Mouse (Mus musculus): Measurements from ENCODE around the gene Cep295. TPM values are rescaled to one million over a fixed set of nuclear protein-coding genes. Genes with fewer than 3 reads are reported as not detected.
"Not testable (repeated sequence)": the region's sequence is repeated elsewhere in the genome, so short reads cannot be mapped to it uniquely, and the experiment has no call there.

The Cep295 gene
- 10 to 100 TPM; 13.2 to 18.0 TPM for total RNA-seq (2021)
- long read RNA-seq, experiment 1, partial matches to known transcripts = 0 of 6 reads
- long read RNA-seq, experiment 1, other reads (novel, unspliced or antisense) = 6 of 6 reads
- long read RNA-seq, experiment 2, partial matches to known transcripts = 2 of 5 reads
- long read RNA-seq, experiment 2, other reads (novel, unspliced or antisense) = 3 of 5 reads

DNA sequence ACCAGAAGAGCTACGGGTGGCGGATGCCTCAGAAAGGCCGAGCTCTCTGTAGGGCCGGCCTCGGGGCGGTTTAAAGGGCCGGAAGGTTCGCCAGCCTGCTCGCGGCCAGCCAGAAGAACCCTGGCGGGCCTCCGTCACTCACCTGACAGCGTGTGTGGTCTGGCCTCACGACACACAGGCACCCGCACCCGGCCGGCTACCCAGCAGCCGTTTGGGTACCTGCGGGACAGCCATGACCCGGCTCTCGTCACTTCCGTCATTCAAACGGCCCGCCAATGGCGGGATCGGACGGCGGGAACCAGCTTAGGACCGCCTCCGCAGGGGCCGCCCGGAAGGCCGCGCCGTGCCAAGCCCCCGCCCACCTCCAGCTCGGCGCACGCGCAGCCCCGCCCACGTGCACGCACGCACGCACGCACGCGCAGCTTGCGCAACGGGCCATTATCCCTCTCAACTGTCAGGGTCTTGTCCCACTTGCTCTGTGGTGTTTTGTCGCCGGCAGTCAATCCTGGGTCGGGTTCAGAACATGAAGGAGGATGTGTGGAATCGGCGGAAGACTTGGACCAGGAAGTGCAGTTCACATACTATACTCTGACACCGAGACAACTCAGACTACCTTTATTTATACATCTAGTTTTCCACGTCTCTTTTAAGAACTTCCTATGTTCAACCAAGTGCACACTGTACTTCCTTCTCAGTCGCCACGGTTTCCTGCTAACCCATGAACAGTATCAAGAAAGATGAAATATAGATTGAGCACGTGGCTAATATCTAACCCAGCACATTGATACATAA is at the start of gene Cep295:
Gene Cep295 (minus strand): TSS at position 305 of the 792 bp plus-strand sequence.
- DNase-seq (ENCODE audit: low spot score in 2 of 2) = peak; percentile 97 to 98

DNA sequence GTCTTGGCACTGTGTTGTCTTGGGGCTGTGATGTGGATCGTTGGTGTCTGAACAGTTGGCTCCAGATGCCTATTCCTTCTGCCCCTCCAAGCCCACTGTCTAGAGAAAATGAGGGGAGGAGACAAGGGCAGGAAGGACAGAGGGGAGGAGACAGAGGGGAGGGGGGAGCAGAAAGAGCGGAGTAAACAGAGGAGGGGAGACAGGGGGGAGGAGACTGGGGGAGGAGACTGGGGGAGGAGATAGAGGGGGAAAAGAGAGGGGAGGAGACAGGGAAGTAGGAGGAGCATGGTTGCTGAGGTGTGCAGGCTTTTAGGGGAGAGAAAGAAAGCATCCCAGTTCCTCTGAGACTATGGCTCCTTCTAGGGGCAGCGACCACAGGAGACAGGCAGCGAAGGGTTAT is 40.0 kb upstream of the Cep295 start:
- no peak for DNase-seq (ENCODE audit: low spot score in 2 of 2)

DNA sequence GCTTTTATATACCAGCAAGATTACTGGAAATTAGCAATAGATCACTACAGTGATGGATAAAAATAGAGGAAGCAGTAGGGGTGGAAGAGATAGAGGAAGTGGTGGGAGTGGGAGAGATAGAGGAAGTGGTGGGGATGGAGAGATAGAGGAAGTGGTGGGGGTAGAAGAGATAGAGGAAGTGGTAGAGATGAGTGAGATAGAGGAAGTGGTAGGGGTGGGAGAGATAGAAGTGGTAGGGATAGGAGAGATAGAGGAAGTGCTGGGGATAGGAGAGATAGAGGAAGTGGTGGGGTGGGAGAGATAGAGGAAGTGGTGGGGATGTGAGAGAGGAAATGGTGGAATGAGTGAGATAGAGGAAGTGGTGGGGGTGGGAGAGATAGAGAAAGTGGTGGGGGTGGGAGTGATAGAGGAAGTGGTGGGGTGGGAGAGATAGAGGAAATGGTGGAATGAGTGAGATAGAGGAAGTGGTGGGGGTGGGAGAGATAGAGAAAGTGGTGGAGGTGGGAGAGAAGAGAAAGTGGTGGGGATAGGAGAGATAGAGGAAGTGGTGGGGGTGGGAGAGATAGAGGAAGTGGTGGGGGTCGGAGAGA is 37.9 kb upstream of the Cep295 start:
- no peak for DNase-seq (ENCODE audit: low spot score in 2 of 2)

DNA sequence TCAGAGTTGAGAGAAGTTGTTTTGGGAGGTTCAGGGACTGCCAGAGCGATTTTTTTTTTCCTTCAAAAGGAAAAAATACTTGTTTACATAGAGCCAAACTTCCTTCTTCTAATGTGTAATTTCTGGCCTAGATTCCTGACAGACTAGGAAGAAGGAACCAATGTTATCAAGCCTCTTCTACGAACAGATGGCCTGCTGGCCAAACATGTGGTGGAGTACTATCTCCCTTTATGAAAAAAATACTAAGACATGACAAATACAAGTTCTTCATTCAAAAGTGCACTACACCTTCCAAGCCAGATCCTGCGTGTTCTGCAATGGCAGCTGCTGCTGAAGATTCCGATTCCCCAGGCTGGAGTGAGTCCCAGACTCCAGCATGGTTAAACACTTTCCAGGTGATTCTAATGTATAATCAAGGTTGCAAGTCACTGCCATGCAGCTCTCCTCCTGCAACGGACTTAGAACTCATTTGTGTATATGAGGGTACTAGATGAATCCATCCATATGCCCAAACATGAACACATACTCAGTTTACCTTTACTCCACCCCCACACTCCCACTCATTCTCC is 29.6 kb upstream of the Cep295 start:
- DNase-seq (ENCODE audit: low spot score in 2 of 2) = no peak

DNA sequence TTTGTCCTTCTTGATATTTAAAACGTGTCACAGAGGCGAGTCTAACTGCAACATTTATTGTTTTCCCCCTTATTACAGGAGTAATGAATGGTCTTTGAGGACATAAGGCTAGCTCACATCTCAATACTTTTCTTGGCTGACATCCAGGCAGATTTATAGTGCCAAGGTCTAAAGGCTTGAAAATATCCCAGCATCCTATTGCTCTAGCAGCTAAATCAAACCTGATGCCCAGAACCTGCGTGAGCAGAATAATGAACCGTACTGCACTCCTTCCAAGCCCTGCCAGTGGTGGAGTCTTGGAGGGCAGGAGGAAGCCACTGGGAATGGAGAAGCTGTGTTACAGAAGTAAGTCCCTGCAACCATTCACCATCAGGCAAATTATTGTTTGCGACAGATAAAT is 26.7 kb upstream of the Cep295 start:
- no peak for DNase-seq (ENCODE audit: low spot score in 2 of 2)

DNA sequence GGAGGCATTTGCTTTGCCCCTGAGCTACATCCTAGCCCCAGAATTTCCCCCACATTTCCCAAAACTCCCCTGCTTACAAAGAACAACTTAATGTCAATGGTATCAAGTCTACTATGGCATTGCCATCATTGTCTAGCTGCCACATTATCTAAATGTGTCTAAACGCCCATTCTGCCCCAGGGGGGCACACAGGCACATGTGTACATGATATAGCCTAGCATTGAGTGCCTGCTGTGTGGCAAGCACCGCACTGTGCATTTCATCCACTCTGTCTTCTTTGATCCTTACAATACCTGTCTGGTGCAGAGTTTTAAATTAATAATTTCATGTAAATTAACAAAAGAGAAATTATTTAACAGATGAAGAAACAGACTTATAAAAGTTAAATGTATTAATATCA is 8.7 kb upstream of the Cep295 start:
- no peak for DNase-seq (ENCODE audit: low spot score in 2 of 2)

DNA sequence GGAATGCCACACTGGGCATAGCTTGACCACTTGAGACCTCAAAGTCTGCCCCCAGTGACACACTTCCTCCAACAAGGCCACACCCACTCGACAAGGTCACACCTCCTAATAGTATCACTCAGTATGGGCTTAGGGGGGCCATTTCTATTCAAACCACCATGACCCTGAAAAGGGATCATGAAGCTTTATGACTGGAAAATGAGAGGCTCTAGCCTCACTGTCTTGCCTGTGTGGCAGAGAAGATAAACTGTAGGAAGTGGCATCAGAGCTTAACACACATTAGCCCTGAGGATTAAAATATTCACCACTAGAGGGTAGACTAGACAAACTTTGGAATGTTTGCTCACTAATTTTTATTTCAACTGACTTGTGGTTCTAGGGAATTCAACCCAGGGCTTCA is 8.3 kb upstream of the Cep295 start:
- no peak for DNase-seq (ENCODE audit: low spot score in 2 of 2)

DNA sequence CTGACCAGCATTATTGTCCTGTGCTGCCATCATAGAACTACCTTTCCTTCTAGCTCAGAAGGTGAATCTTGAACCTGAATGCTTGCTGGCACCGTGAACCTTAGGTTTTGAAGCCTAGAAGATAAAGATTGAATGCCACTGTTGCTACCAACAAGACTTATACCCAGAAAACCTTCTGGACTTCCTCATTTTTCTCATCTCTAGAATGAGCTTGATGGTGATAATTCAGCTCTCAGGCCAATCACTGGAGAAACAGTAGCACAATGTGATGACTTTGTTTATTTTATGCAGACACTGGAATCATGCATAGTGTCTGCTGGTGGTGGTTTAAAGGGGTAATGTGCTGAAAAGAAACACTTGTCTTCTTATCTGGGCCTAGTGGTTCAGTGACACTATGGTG is 7.3 kb upstream of the Cep295 start:
- no peak for DNase-seq (ENCODE audit: low spot score in 2 of 2)

DNA sequence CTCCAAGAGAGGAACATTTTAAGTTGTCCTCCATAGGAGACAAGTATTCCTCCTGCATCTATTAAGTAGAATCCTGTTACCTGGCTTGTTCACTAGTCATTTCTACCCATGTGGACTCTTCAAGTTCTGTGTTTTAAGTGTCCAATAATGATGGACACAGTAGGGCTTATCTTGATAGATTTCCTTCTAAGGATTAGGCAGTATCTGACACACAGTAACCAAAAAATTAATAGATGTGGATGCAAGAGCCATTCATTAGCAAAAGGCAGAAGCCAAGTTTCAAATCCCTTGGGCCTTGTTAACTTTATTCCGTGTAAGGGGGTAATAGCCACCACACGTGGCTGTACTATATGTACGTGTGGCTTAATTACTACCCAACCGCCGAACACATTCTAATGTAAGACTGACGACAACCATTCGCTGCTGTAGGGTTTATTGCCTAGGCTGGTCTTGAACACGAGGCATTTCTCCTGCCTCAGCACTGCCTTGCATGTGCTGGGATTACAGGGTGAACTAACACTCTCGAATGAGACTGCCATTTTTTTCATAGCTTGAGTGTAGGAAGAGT is 588 bp downstream of the Cep295 start:
- no peak for DNase-seq (ENCODE audit: low spot score in 2 of 2)

DNA sequence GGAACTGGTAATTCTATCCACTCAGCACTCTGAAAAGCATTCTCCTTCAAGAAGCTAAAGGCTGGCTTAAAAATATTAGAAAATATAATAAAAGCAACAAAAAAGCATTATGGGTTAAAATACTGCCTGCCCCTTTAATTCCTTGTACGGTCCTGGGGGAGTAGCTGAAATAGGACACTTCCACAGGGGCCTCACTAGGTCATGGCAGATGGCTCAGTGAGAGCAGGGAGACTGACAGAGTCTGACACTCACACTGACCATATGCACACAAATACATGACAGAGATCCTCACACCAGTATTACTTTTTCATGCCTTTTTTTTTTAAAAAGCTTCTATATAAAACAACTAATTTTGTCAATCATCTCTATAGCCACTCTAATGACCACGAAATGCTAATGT is 7.7 kb downstream of the Cep295 start:
- no peak for DNase-seq (ENCODE audit: low spot score in 2 of 2)

DNA sequence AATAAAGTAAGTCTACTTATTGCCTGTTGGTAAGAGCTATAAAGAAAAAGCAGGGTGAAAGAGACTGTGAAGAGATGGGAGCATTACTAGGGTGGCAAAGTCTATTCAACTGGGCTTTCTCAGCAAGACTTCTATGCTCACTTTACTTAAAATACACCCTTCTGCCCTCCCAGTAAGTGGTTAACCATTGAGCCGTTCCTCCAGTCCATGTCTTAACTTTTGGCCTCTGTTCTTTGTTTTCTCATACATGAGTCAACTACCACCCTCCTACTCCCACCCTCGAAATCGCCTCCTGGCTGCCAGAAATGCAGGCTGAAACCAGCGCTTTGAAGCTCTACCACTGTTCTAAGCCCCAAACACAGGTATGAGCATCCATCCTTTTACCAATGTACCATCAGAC is 19.8 kb downstream of the Cep295 start:
- no peak for DNase-seq (ENCODE audit: low spot score in 2 of 2)

DNA sequence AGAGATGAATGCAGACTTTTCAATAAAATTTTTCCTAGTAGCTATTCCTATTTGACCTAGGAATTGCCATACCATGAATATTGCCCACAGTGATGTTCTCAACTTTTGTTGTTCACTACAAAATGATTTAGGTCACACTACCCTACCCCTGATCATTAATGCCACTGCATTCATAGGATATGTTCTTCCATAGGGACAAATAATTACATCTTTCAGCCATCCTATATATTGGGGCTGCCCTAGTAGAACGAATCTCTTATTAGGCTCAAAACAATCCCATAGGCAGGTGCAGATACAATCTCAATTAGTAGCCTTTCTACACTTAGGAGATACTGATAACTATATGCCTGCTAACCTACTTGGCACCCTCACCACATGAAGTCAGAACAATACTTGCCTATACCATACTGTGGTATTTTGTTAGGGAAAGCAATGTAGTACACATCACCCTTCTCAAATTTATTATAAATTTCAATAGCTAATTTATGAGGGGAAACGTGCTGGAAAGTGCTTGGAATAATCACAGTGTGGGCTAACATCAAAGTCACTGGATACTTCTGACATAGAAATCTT is 39.3 kb downstream of the Cep295 start:
- no peak for DNase-seq (ENCODE audit: low spot score in 2 of 2)

DNA sequence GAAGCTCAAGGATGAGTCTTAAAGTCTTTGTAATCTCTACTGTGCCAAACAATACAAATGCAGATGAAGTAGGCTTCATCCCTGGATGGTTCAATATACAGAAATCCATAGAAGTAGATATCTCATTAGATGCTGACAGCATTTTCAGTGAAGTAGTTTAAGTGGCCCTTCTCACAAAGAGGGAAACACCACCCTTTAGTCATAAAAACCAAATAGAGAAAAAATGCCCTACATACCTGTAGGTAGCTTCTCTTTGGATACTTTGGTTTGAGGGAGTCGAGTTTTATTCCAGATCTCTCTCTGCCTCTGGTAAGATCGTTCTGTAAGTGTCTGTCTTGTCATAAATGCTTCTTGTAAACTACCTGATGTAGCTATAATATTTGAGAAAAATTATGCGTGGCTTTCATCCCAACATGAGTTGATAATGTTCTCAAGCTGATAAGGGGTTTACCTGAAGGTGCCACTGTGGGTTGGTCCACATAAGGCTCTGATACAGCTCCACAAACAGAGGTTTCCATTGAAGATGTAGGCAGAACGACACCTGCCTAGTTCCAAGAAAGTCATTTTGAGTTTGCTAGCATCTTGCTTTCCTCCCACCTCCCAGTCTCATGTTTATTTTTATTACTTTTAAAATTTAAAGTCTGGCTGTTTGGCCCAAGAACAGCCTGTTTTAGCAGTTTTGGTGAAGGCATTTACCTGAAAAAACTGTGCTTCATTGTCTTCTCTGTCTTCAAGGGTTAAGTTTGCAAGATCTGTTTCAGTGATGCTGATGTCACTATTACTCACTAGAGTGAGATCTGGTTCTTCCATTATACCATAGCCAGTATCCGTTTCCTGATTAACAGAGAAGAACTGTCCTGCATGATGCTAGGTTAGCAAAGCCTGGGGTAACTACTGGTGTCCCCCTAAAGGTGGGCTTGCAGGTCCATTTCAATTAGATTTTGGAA is 40.1 kb downstream of the Cep295 start:
- no peak for DNase-seq (ENCODE audit: low spot score in 2 of 2)

DNA sequence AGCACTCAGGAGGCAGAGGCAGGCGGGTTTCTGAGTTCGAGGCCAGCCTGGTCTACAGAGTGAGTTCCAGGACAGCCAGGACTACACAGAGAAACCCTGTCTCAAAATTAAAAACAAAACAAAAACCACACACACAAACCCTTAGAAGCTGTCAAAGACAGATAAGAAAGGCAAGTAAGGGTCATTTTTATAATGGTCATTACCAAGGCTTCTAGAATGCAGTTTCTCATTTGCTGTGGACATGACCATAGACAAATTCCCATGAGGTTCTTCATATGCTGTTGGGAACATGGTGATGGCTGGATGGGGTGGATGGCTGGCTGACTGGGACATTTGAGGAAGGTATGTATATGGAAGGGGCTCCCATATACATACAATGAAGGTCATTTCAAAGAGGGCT is 41.3 kb downstream of the Cep295 start:
- DNase-seq (ENCODE audit: low spot score in 2 of 2) = not testable (repeated sequence)

DNA sequence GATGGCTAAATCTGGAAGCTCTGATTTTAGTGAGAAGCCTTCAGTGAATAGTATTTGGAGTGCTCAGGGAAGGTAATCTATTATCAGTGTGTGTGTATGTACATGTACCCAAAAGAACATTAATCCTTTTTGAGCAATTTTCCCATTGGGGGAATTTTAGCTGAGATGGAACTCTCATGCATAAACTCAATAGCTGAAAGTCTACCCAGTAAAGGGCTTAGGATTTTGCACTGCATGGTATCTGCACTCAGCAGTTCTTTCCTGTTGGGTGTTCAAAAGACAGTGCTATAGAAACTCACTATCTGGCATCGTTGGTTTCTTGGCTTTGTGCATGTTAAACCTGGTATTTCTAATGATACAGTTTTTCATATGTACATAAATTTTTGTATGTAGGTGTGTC is 43.0 kb downstream of the Cep295 start:
- DNase-seq (ENCODE audit: low spot score in 2 of 2) = no peak

DNA sequence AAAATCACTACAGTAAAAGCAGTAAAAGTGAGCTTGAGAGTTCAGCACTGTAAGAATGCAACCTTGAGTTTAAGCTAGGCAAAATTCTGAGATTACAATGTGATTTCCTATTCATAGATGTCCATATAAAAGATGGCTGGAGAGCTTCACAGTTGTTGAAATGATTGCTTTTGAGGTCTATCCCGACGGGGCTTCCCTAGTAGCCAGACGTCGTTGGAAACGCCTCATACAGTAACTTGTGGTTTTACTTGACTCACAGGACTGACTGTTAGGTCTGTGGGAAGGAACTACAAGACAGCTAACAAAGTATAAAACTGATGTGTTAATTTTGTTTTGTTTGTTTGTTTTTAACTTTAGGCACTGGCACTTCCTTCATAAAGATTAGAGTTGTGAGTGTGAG is 44.0 kb downstream of the Cep295 start:
- DNase-seq (ENCODE audit: low spot score in 2 of 2) = no peak

DNA sequence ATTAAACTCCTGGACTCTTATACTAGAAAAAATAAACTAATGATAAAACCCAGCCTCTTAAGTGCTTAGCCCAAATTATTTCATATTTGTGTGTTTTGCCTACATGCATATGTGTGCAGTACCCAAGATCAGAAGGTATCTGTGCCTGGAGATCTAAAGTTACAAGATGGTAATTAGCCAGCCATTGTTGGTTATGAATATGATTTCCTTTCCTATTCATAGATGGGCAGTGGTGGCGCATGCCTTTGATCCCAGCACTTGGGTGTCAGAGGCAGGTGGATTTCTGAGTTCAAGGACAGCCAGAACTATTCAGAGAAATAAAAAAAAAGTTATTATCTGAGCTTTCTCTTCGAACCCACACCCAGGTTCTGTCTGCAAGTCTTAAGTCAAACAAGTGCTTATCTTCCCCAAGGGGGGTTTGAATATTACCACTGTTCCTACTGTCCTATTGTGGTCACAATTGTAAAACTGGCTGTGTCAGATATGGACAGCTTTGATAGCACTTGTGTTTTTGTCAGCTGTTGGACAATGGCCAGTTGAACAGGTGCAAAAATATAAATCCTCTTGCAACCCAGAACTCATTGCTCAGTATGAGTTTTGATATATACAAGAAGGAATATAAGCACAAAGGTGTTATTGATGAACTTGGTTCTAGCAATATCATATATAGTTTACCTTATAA is 45.4 kb downstream of the Cep295 start:
- DNase-seq (ENCODE audit: low spot score in 2 of 2) = no peak

DNA sequence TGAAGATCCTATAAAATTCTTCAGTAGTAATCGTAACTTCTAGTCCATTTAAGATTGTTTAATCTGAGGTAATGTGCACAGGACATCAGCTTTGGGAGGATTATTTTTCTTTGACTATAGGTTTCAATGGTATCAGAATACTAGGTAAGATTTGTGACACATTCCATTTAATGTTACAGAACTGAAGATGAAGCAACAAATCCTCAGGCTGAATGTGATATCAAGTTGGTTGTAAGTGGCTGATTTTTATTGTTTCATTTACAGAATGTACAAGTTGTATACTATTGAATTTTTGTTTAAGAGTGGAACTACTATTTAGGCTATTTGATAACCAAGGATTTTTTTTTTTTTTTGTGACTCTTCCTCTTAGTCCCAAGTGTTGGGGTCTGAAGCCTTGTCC is 47.4 kb downstream of the Cep295 start:
- no peak for DNase-seq (ENCODE audit: low spot score in 2 of 2)

DNA sequence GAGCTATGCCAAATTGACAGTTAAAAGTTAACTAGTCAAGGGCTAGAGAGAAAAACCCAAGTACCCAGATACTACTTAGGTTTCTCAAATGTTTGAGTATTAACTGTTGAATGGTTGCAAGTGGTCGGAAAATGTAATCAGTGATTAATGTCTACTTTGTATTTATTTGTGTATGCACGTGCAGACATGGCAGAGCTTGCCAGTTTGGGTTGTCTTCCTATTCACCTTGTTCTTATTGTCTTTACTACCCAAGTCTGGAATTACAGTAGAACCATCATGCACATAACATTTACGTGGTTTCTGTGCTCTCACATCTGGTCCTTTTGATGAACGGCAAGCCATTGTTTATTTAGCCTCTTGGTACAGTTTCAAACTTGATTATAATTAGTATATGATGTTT is 48.2 kb downstream of the Cep295 start:
- DNase-seq (ENCODE audit: low spot score in 2 of 2) = no peak

DNA sequence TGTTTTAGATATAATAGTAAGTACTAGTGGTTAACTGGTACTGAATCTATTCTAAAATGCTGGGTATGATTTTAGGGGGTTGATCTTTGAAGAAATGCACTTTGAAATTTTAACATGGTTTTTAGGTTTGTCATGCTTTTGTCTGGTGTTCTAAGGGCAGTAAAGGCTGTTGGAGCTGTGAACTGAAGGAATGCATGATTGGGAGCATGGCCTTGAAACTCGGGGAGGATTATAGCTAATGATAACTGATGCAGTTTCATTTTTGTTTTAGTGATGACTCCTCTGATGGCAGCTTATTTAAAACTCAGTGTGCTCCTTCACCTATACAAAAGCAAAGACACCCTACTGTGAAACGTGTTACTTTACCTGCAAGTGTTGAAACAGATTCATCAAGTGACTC is 49.3 kb downstream of the Cep295 start:
- DNase-seq (ENCODE audit: low spot score in 2 of 2) = no peak

Measured in gastrocnemius, postnatal 4 days (tissue).